Mouse (Mus musculus): ENCODE results near the gene 1700001C19Rik. TPM values are rescaled to one million over a fixed set of nuclear protein-coding genes. Genes with fewer than 3 reads are reported as not detected.
A peak's percentile ranks its signal among the peaks of the same experiment; 100 is the strongest.

Gene 1700001C19Rik
- total RNA-seq, 2 experiments from 2014 or later: 0.32 to 0.45 TPM

DNA sequence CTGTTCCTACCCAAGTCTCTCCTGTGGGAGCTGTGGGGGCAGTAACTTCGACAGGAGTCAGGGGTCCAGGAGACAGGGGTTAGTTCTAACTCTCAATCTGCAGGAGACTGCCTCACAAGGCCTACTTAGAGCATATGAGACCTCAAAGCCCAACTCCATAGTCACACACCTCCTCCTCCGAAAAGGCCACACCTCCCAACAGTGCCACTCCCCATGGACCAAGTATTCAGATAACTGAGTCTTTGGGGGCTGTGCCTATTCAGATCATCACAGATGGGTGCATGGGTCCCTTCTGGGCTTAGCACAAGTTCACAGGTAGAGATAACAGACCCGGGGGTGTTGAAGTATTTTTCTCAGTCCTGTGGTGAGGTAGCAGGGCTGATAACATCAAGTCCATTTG lies 24.5 kb upstream of the 1700001C19Rik start:
- DNase-seq: no peak

DNA sequence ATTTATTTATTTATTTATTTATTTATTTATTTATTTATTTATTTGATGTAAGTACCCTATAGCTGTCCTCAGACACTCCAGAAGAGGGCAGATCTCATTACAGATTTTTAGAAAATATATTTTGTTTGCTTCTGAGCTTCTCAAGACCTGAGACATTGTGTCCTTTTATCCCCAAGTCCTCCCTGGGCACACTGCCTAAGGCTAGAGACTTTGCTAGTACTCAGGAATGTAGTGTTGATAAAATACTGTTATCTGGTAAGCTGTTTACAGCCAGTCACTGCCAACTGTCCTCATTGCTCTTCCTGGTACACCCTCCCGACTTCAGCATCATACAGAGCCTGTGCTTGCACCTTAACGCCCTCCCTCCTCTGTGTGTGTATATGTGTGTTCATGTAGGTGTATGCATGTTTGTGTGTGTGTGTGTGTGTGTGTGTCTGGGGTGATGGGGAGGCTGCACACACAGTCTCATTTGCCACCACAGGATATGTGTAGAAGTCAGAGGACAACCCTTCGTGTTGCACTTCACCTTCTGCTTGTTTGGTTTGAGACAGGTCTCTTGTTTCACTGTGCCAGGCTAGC lies 22.3 kb upstream of the 1700001C19Rik start:
- no peak for DNase-seq

DNA sequence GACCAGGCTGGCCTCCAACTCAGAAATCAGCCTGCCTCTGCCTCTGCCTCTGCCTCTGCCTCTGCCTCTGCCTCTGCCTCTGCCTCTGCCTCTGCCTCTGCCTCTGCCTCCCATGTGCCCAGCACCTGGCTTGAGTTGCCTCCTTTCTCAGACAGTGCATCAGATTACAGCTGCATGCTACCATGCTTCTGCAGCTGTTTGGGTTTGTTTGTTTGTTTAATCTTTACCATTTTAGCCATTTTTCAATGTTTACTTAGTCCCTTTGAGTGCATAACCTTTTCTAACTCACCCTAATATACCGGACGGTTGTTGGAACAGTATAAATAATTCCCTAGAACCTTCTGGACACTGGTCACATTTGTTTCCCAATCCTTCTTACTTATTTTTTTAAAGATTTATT lies 21.8 kb upstream of the 1700001C19Rik start:
- no peak for DNase-seq

DNA sequence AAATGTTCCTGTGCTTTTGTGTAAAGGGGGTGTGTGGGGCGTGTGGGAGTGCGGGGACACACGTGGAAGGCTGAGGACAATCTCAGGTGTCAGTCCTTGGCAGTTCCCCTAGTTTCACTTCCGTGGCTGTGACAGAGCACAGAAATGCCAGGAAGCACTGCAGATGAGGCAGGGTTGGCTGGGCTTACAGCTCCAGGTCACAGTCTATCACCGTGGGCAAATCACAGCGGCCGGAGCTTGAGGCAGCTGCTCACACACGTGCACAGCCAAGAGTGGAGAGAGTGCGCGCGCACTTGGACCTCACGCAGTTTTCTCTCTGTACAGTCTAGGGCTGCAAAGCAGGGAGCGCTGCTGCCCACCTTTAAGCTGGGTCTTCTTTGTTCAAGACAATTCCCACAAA lies 21.1 kb upstream of the 1700001C19Rik start:
- no peak for DNase-seq

DNA sequence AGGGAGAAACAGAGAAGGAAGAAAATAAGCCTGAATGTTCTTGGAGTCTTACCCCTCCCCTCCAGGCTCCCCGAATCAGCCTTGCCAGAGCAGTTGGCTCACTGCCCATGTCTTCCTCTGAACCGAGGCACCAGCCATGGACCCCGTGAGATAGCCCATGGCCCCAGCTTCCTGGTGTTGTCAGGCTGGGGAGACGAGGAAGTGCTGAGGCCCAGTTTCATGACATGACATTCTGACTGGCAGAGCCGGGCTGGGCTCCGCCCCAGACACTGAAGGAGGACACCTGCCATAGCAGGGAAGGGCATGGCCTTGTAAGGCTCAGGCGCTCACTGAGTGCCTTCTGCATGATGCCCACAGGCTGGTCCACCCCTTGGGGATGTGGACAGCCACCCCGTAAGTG lies 17.5 kb upstream of the 1700001C19Rik start:
- no peak for DNase-seq

DNA sequence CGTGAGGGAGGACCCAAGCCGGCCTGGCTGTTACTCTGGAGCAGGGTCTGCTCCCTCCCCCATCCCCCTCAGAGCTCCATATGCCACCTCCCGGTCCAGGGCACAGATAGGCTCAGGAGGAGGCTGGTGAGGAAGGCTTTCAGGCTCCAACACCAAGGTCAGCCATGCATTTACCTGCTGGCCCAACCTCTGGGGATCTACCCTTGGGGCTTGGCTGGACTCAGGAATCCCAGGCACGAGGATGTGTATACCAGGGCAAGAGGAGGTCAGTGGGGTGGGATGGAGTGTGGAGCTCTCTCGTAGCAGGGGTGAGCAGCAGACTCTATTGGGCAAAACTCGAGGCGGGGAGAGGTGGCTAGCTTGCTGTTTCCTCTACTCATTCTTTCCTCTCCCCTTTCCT lies 15.7 kb upstream of the 1700001C19Rik start:
- no peak for DNase-seq

DNA sequence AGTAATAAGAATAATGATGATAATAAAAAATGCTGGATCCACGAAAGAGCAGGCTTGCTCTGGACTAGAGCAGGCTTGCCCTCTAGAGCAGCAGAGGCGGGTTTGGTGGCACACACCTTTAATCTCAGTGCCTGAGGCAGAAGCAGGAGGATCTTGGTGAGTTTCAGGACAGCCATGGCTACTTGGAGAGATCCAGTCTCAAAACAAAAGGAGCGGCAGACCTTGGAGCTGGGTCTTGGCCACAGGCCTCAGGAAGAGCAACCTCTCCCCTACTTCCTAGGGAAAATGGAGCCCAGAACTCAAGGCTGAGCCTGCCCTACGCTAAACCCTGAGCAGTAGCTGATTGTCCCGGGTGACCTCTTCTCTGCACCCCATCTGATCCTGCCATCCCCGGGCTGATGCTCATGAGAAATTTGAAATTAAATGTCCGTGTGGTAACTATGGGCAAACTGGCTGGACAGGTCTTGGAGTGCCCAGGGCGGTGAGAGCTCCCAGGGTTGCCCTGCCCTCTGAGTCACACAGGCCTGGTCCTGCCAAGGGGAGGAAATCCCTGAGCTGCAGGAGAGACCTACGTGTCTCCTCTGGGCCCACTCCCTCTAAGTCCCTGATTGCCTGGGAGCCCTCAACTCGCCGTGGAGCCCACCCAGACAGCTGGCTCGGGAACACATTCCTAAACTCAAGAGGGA lies 13.8 kb upstream of the 1700001C19Rik start:
- DNase-seq: no peak

DNA sequence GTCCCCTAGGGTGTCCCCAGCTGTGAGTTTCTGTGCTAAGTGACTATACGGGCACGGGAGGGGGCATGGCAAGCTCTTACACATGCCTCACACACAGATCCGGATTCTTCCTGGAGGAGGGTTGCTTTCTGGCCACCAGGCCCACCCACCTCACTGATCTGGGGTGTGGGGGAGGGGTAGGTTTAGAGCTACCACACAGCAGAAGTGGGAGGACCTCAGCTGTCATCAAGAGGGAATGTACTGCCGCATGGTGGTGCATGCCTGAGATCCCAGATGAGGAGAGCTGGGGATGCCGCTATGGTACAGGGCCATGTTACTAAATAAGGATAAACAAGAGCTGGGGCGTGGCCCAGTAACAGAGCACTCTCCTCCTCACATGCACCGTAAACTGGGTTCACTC lies 13.1 kb upstream of the 1700001C19Rik start:
- peak; percentile 52 for DNase-seq

DNA sequence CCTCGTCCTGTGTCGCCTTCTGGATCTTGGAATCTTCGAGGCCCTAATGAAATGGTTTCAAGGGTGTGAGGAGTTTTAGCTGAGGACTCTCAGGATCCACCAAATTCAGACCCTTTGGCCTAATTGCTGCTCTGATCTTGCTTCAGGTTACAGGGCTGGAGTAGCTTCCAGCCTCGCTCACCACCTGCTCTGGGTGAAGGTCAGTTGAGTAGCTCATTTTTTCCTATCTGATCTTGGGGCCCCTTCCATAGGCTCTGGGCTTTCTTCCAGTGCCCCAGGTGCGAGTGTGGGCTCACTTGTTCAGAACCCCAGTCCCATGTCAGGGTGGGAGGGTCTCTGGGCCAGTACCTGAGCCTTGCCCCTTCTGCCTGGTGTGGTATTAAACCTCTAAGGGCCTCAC lies 12.3 kb upstream of the 1700001C19Rik start:
- no peak for DNase-seq

DNA sequence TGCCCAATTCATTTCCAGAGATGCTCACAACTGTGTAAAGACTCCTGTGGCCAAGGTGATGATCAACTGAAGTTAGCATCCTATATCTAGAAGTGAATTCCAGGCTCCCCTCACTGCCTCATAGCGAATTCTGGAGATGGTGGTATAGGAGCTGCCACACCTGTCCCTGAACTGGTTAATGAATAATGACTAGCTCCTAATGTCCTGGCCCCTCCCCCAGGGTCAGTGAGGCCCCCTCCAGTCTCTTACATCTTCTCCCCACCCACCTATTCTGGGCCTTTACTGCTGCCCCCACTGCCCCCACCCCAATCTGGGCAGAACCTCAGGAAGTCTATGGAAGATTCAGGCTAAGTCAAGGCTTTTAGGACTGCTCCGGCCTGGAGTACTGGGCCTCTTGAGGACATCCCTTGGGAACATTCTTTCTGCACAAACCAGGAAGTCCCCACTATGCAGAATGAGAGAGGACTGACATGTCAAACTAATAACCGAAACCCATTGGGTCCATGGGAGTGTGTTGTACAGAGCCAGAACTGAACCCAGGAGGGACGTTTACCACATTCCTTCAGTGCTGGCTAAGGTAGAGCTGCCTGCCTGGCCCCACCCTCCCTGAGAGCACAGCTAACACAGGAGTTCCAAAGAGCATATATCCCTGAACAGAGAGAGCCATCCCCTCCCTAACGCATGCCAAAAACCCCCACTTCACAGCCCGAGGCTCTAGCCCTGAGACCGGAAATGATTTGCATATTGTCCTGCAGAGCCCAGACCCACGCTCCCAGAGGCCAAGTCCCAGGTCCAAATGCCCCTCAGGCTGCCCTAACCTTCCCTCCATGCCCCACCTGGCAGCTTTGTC lies 11.6 kb upstream of the 1700001C19Rik start:
- no peak for DNase-seq

DNA sequence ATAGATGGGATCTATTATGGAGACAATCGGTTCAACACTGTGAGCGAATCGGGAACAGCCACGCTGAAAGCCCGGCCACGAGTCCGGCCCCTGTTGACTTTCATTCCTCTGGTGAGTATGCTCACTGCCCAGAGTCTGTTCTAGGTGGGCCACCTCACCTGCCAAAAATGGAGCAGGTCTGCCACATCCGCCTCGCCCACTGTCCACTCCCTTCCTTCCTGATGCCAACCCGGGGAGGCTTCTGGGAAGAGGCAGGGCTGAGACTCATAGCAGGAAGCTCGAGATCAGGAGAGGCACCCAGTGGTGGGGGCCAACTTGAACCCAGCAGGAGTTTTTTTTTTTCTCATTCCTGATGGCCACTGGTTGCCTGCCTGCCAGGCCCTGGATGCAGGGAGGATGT lies 9.4 kb upstream of the 1700001C19Rik start:
- DNase-seq: no peak

DNA sequence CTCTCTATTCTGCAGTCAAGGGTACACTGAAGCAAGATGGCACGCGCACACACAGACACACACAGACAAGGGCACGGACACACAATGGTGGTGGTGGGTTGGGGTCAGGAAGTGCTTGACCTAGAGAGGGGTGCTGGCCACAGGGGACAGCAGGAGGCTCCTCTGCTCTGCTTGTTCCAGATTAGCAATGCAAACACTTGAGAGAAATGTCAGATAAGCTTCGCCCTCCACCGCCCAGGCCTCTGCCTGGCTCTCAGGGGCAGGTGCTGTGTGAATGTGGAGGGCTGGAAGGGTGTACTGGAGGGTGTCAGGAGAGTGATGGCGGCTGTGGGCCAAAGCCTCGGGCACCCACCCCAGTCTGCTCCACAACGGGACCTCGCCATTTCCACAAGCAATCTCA lies 8.8 kb upstream of the 1700001C19Rik start:
- peak; percentile 48 for DNase-seq

DNA sequence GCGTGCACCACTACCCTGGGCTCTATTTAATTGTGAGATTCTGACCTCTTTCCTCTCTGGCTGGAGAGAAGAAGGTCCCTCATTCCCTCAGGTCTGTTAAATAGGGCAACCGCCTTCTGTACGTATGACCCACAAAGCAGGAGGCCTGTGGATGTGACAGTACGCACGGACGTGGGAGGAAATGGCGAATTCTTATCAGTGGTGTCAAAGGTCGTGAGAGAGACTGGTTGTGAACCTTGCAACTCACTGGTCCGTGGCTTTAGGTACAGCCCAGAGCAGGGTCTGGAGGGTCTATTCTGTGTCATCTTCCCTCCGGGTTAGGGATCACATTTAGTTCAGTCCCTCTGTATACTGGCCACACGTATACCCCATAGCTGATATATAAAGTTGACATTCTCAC lies 8.3 kb upstream of the 1700001C19Rik start:
- no peak for DNase-seq

DNA sequence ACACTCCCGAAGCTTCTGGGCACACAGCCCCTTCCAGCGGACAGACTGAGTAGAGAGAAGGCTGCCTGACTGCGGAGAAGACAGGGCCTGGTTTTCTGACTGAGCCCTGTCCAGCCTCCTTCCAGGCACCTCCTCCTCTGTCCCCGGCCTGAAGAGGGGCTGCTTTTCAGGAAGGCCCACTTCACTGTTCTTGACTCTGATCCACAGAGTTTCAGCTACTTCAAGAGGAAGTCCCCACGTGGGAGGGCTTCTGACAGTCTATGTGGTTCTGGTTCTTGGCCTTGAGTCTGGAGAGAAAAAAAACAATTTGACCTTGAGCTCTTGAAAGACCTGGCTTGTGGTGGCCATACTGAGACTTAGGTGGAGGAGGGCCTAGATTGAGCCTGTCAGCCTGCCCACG lies 6.9 kb upstream of the 1700001C19Rik start:
- no peak for DNase-seq

DNA sequence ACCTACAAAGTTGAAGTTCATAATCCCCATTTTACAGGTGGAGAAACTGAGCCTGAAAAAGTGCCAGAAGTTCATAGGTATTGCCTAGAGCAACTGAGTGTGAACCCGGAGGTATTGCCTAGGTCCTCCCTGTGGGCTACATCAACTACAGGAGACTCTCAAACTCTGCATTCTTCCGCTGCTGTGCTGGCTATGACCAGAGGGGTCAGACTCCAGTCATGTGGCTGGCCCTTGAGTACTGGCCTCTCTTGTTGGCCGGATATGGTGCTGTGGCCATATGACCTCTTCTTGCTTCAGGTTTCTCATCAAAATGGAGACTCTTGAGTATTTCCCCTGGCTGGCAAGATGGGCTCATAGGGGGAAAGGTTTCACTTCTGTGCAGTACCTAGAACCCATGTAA lies 5.1 kb upstream of the 1700001C19Rik start:
- DNase-seq: no peak

DNA sequence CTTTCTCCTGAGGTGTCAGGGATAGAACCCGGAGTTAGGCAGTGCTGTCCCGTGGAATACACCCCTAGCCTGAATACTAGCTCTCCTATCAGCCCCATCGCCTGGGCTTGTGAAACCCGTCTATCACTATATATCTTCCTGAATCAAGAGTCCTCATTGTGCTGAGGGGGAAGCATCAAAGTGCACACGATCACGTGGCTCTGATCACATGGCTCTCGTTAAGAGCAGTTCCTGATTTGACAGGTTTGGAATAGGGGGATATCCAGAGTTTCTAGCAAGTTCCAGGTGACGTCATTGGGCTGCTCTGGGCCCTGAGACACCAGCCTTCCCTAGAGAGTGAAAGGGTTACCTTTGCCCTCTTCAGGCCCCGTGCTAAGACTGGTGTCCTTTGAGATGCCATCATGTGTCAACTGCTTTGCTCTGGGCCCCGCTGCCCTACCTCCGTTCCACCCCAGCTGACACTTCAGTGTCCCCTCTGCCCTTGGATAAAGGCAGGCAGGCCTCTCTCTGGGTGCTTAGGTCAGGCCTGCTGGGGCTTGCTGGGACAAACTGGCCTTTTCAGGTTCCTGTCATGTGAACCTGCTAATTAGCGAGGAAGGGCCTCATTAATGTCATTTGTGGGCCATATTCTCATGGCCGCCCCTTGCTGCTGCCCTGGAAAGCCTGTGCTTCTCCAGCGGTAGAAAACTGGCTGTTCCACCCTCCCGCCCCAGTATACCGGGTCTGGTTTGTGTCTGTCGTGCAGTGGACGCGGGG lies 4.3 kb upstream of the 1700001C19Rik start:
- no peak for DNase-seq

DNA sequence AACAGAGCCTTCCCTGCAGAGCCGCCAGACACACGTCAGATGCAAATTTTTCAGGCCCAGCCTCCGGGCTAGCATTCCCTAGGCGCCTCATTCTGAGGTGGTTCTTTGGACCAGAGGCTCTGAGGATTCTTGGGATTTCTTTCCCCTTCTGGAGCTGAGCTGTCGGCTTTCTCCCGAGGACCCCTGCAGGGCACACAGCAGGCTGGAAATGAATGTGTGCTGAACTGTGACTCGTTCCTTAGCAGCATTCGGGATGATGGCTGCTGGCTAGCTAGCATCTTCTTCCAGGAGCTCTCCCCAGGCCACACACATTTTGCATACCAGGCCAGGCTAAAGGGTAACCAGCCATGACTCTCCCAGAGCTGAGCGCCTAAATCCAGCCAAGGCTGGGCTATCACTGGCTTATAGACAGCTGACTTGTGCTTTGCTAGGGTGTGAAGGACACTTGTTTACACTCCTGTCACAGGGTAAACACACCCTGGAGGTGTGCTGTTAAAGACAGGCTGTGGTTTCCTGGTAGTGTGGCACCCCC lies 3.2 kb upstream of the 1700001C19Rik start:
- no peak for DNase-seq

DNA sequence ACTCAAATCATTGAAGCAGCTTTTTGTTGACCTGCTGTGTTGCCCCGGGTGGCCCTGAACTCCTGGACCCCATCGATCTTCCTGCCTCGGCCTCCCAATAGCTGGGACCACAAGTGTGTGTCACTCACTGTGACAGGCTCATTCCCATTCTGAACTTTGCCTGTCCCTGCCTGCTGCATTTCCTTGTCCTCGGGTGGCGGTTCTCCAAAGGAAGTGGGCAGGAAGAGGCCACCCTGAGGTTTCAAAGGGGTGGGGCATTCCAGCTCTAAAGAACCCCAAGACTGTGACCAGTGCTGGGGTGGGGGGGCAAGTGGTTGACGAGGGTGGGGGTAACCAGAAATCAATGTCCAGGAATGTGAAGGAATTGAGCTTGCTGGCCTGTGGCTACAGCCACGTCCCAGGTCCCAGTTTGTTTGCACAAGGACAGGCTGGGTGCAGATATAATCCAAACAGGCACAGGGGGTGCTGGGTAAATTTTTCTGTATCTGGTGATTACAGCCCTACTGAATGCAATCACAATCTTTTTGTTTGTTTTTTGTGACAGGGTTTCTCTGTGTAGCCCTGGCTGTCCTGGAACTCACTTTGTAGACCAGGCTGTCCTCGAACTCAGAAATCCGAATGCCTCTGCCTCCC lies 2.3 kb upstream of the 1700001C19Rik start:
- DNase-seq: no peak

DNA sequence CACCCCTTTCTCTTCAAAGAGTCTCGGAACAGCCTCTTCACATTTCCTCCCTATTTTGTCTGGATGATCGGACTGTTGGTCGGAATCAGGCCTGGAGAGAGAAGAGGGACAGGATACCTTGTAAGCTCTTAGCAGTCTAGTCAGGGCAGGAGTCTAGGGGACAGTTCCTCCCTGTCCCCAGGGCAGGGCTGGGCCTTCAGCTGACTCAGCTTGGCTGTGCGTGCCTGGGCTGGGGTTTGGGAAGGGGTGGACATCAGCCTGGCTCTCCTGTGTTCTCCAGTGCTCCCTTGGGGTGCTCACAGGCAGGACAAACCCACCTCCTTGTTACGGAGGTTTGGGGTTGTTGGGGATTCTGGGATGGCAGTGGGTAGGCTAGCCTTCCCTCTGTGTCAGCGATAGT lies 1.4 kb upstream of the 1700001C19Rik start:
- no peak for DNase-seq

DNA sequence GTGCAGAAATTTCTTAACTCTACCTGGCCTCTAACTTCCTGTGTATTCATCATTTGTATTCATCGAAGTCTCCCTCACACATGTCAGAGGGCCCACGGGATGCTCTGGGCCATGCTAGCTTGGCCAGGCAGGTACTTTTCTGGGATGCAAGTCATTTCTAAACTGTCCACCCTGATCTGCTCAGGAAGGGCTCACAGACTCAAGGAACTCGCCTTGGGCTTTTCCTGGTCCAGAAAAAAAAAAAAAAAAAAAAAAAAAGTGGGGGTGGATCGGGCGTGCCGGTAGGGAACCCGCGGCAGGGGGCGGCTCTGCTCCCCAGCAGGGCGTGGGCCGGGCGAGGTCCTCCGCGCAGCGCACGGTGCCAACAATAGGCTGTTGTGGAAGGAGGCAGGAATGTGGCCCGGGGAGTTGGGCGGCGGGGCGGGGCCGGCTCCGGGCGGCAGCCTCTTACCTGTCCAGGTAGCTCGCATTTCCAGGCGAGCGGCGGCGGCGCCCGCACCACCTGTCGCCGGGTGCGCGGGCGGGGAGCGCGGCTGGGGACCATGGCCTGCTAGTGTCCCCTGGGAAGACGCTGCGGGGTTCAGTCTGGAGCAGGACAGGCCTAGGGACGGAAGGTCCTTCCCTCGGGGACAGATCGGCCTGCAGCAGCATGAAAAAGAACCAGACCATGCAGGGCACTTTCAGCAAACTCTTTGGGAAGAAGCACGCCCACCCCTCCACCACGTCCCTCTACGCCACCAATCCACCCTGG lies 845 bp downstream of the 1700001C19Rik start, which contains the start of gene AI661453:
Gene AI661453 (plus strand): TSS at position 460 of the 751 bp plus-strand sequence.
- DNase-seq: peak; percentile 56

DNA sequence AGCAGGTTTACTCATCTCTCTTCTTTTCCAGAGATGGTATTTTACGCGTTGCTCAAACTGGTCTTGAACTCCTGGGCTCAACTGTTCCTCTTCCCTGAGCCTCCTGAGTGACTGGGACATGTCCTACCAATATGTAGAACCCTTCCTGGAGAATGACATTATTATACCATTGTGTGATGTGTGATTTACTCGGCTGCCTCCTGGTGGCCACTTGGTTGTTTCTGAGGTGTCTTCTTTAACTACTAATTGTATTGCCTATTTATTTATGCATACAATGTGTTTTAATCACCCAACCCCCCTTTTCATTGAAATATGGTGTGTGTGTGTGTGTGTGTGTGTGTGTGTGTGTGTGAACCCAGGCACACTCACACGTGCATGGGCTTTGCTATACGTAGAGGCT lies 6.4 kb downstream of the 1700001C19Rik start:
- no peak for DNase-seq

Measured in heart, postnatal 4 days (tissue).